Mouse (Mus musculus): ENCODE measurements around the gene Steap3. TPM values are rescaled to one million over a fixed set of nuclear protein-coding genes. Genes with fewer than 3 reads are reported as not detected.

The Steap3 gene
- total and polyA plus RNA-seq, 2 experiments from 2014 or later = 3.7 to 5.9 TPM

GRCm38 (mm10) chr1:120189206-120189605 lies 83.3 kb downstream of the Steap3 start:
- Histone ChIP-seq H3K36me3 (ENCODE audit: insufficient read depth, low read length) (no peaks in the 10 kb centered on the region), H3K9me3 (ENCODE audit: low read length) (no peaks in the 10 kb centered on the region), H3K27me3 (ENCODE audit: insufficient read depth, low read length) (no peaks in the 10 kb centered on the region), H3K4me2 (ENCODE audit: low read depth, low read length, poor library complexity, severe bottlenecking) (no peak overlapping the region), H3K4me3 (ENCODE audit: low read depth, low read length) (no peak overlapping the region), H3K27ac (ENCODE audit: low read depth, low read length) (no peak overlapping the region), H3K4me1 (ENCODE audit: insufficient read depth, low read length) (no peaks in the 10 kb centered on the region), H3K9ac (replicated peaks; ENCODE audit: low read length, poor library complexity, severe bottlenecking) (no peak overlapping the region)
- TF ChIP-seq CTCF (IDR thresholded peaks at IDR 0.05) = no peak
- DNase-seq (ENCODE audit: low spot score) = peak; percentile 48
- 76% methylated on average over 6 of the region's 6 CpGs for WGBS
- 0 out of 2 replicates have a peak, but pooled peaks have one; percentile 38 for ATAC-seq (ENCODE audit: low FRiP score)

DNA sequence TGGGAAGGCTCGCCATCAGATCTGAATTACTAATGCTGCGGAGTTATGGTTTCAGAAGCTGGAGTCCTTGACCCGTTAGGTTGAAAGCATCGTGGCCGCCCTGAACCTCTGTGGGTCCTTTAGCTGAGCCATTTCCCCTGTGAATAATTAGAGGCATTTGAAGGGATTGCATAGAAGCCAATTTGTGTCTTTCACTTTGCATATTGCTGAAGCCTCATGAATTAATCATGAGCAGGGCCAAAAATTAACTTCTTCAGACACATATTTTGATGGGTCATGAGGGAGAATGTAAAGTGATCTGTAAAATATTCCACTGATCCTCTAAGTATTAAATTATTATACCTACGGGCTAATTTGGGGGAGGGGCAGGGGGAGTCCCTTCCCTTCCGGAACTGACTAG lies 85.4 kb downstream of the Steap3 start:
- H3K27ac ChIP-seq (ENCODE audit: low read depth, low read length) = no peak overlapping the region
- 23% methylated on average over 7 of the region's 7 CpGs for WGBS
- H3K27me3 ChIP-seq (ENCODE audit: insufficient read depth, low read length) = no peaks in the 10 kb centered on the region
- no peak overlapping the region for H3K9ac ChIP-seq (replicated peaks; ENCODE audit: low read length, poor library complexity, severe bottlenecking)
- no peaks in the 10 kb centered on the region for H3K4me1 ChIP-seq (ENCODE audit: insufficient read depth, low read length)
- no peak overlapping the region for H3K4me3 ChIP-seq (ENCODE audit: low read depth, low read length)
- no peaks in the 10 kb centered on the region for H3K36me3 ChIP-seq (ENCODE audit: insufficient read depth, low read length)
- TF ChIP-seq CTCF (IDR thresholded peaks at IDR 0.05) = no peak
- DNase-seq (ENCODE audit: low spot score) (peak; percentile 36), ATAC-seq (ENCODE audit: low FRiP score) (peak; percentile 20; the same call in 1 of the 2 replicates)
- H3K9me3 ChIP-seq (ENCODE audit: low read length) = no peaks in the 10 kb centered on the region
- no peak overlapping the region for H3K4me2 ChIP-seq (ENCODE audit: low read depth, low read length, poor library complexity, severe bottlenecking)

DNA sequence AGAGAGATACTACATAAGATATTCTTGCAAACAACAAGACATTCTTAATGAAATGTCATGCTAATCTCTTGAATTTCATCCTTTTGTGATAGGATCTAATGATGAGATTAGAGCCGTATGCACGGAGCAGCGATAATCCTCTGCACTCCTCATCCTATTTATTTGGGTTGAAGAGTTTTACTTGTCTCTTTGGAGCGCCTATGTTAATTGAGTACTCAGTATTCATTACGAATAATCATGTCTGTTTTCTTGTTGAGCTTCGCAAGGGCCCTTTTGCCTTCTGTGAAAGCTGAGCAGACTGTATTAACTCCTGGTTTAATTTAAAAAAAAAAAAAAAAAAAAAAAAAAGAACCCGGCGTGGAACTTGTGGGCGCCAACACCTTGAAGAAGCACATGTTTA lies 85.8 kb downstream of the Steap3 start:
- no peak overlapping the region for H3K4me3 ChIP-seq (ENCODE audit: low read depth, low read length)
- no peaks in the 10 kb centered on the region for H3K4me1 ChIP-seq (ENCODE audit: insufficient read depth, low read length)
- TF ChIP-seq CTCF (IDR thresholded peaks at IDR 0.05) = no peak
- H3K4me2 ChIP-seq (ENCODE audit: low read depth, low read length, poor library complexity, severe bottlenecking) = 0 out of 2 replicates have a peak overlapping the region, but pooled peaks have one; percentile 4
- DNase-seq (ENCODE audit: low spot score) = no peak
- no peaks in the 10 kb centered on the region for H3K36me3 ChIP-seq (ENCODE audit: insufficient read depth, low read length)
- no peaks in the 10 kb centered on the region for H3K9me3 ChIP-seq (ENCODE audit: low read length)
- WGBS = 21% methylated on average over 9 of the region's 9 CpGs
- no peak overlapping the region for H3K9ac ChIP-seq (replicated peaks; ENCODE audit: low read length, poor library complexity, severe bottlenecking)
- H3K27ac ChIP-seq (ENCODE audit: low read depth, low read length) = no peak overlapping the region
- no peaks in the 10 kb centered on the region for H3K27me3 ChIP-seq (ENCODE audit: insufficient read depth, low read length)
- ATAC-seq (ENCODE audit: low FRiP score) = peak; percentile 7; the same call in 1 of the 2 replicates

GRCm38 (mm10) chr1:120186204-120186603 lies 86.3 kb downstream of the Steap3 start:
- Histone ChIP-seq H3K27ac (ENCODE audit: low read depth, low read length) (no peak overlapping the region), H3K27me3 (ENCODE audit: insufficient read depth, low read length) (no peaks in the 10 kb centered on the region), H3K9ac (replicated peaks; ENCODE audit: low read length, poor library complexity, severe bottlenecking) (no peak overlapping the region), H3K9me3 (ENCODE audit: low read length) (no peaks in the 10 kb centered on the region), H3K4me3 (ENCODE audit: low read depth, low read length) (no peak overlapping the region), H3K4me2 (ENCODE audit: low read depth, low read length, poor library complexity, severe bottlenecking) (no peak overlapping the region), H3K36me3 (ENCODE audit: insufficient read depth, low read length) (no peaks in the 10 kb centered on the region), H3K4me1 (ENCODE audit: insufficient read depth, low read length) (no peaks in the 10 kb centered on the region)
- 34% methylated on average over 6 of the region's 6 CpGs for WGBS
- DNase-seq (ENCODE audit: low spot score) = peak; percentile 5
- ATAC-seq (ENCODE audit: low FRiP score) = no peak
- no peak for TF ChIP-seq CTCF (IDR thresholded peaks at IDR 0.05)

- no peak overlapping the region for H3K4me3 ChIP-seq (ENCODE audit: low read depth, low read length)
- ATAC-seq (ENCODE audit: low FRiP score) = no peak
- H3K27me3 ChIP-seq (ENCODE audit: insufficient read depth, low read length) = no peaks in the 10 kb centered on the region; the same call in 1 of the 2 replicates
- peaks cover 6% of the 10 kb centered on the region; the same call in 1 of the 2 replicates for H3K4me1 ChIP-seq (ENCODE audit: insufficient read depth, low read length)
- no peaks in the 10 kb centered on the region for H3K9me3 ChIP-seq (ENCODE audit: low read length)
- no peak overlapping the region for H3K4me2 ChIP-seq (ENCODE audit: low read depth, low read length, poor library complexity, severe bottlenecking)
- no peak overlapping the region for H3K9ac ChIP-seq (replicated peaks; ENCODE audit: low read length, poor library complexity, severe bottlenecking)
- no peak for DNase-seq (ENCODE audit: low spot score)
- H3K27ac ChIP-seq (ENCODE audit: low read depth, low read length) = no peak overlapping the region
- WGBS = 86% methylated on average over 8 of the region's 8 CpGs
- TF ChIP-seq CTCF (IDR thresholded peaks at IDR 0.05) = no peak
- no peaks in the 10 kb centered on the region for H3K36me3 ChIP-seq (ENCODE audit: insufficient read depth, low read length)
Observed at GRCm38 (mm10) chr1:120177141-120177540, 95.4 kb downstream of the Steap3 start.

DNA sequence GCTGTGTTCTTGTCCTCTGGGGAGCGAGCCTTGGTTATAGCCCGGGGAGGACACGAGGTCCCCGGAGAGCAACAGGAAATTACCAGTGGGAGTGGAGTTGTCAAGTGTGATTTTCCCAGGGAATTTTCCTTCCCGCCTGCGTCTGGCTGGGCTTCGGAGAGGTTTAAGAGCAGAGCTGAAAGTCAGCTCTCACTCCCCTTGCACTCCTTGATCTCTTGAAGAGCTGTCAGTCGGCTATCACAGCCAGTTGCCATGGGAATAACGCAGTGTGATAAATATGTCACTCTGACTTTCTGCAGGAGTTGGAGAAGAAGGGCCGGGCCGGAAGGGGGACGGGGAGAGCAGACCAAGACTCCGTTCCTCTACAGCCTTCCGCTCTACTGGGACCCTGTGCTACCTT lies 96.2 kb downstream of the Steap3 start:
- Histone ChIP-seq H3K27me3 (ENCODE audit: insufficient read depth, low read length) (no peaks in the 10 kb centered on the region; the same call in 1 of the 2 replicates), H3K9ac (replicated peaks; ENCODE audit: low read length, poor library complexity, severe bottlenecking) (no peak overlapping the region), H3K9me3 (ENCODE audit: low read length) (no peaks in the 10 kb centered on the region), H3K36me3 (ENCODE audit: insufficient read depth, low read length) (no peaks in the 10 kb centered on the region), H3K27ac (ENCODE audit: low read depth, low read length) (no peak overlapping the region), H3K4me3 (ENCODE audit: low read depth, low read length) (no peak overlapping the region), H3K4me2 (ENCODE audit: low read depth, low read length, poor library complexity, severe bottlenecking) (no peak overlapping the region; the same call in 1 of the 2 replicates), H3K4me1 (ENCODE audit: insufficient read depth, low read length) (peaks cover 6% of the 10 kb centered on the region; the same call in 1 of the 2 replicates)
- whole genome bisulfite sequencing = 25% methylated on average over 14 of the region's 14 CpGs
- TF ChIP-seq CTCF (IDR thresholded peaks at IDR 0.05) = no peak
- DNase-seq (ENCODE audit: low spot score) (peak; percentile 9), ATAC-seq (ENCODE audit: low FRiP score) (peak; percentile 42; the same call in 1 of the 2 replicates)
